ENCODE assay signal across 12 mouse cellular contexts in genomic region chr5:125017332-125017731, GRCm38 (mm10). TPM values are rescaled to one million over a fixed set of nuclear protein-coding genes. Genes with fewer than 3 reads are reported as not detected.
A peak's percentile ranks its signal among the peaks of the same experiment; 100 is the strongest.
DNase-seq lines count a peak whose midpoint lies in the region; ATAC-seq and TF ChIP-seq lines count a peak whose summit lies in the region.
"Had no signal": no experiment of that assay in that cellular context is flagged by ENCODE, and none has a peak within 500 bp of the region (broad histone marks: within the 10 kb centered on the region; RNA-seq: fewer than 3 reads in every experiment).

No protein-coding gene starts in this region.

- H3K4me1 ChIP-seq in forebrain, embryonic 13.5 days, result peaks cover 9% of the 10 kb centered on the region
- H3K4me1 ChIP-seq in forebrain, embryonic 12.5 days, result no peaks in the 10 kb centered on the region
- peaks cover 17% of the 10 kb centered on the region for H3K4me1 ChIP-seq in limb, embryonic 13.5 days
- H3K4me1 ChIP-seq: liver, embryonic 12.5 days had no signal

- H3K9me3 ChIP-seq in forebrain, embryonic 13.5 days (replicated peaks), result no peaks in the 10 kb centered on the region
- H3K9me3 ChIP-seq in forebrain, embryonic 12.5 days, result no peaks in the 10 kb centered on the region
- H3K9me3 ChIP-seq in limb, embryonic 13.5 days, result no peaks in the 10 kb centered on the region
- H3K9me3 ChIP-seq: liver, embryonic 12.5 days had no signal

- 53% methylated on average over 15 of the region's 15 CpGs for WGBS in forebrain, embryonic 13.5 days
- WGBS in forebrain, embryonic 12.5 days, result 78% methylated on average over 15 of the region's 15 CpGs
- WGBS in limb, embryonic 13.5 days, result 49% methylated on average over 15 of the region's 15 CpGs

- DNase-seq in layer of hippocampus, adult 2 months (ENCODE audit: low spot score in 2 of 2), result no peak
- DNase-seq in layer of hippocampus, adult 8-10 months (ENCODE audit: low spot score in 2 of 2), result no peak
- DNase-seq in cerebellum, adult 9-11 months, result peak; percentile 31
- no peak for DNase-seq in thymus, adult 18-20 months
- DNase-seq in thymus, postnatal 4 days, result no peak
- DNase-seq: lung, postnatal 36 days had no signal

- H3K9ac ChIP-seq in forebrain, embryonic 13.5 days, result no peak overlapping the region
- H3K9ac ChIP-seq in forebrain, embryonic 12.5 days, result no peak overlapping the region
- no peak overlapping the region for H3K9ac ChIP-seq in limb, embryonic 13.5 days
- H3K9ac ChIP-seq: liver, embryonic 12.5 days had no signal

- no peak overlapping the region for H3K4me2 ChIP-seq in forebrain, embryonic 13.5 days
- no peak overlapping the region for H3K4me2 ChIP-seq in forebrain, embryonic 12.5 days
- H3K4me2 ChIP-seq in limb, embryonic 13.5 days (replicated peaks), result no peak overlapping the region
- H3K4me2 ChIP-seq: liver, embryonic 12.5 days had no signal

- ATAC-seq in forebrain, embryonic 13.5 days, result peak; percentile 44; the same call in 1 of the 2 replicates
- no peak for ATAC-seq in forebrain, embryonic 12.5 days (ENCODE audit: low FRiP score)
- peak; percentile 43 for ATAC-seq in limb, embryonic 13.5 days (ENCODE audit: low FRiP score, low read depth)
- ATAC-seq: inflammation-experienced regulatory T-cells, adult 6 months; liver, embryonic 12.5 days had no signal

- H3K27me3 ChIP-seq in forebrain, embryonic 13.5 days, result no peaks in the 10 kb centered on the region
- H3K27me3 ChIP-seq in forebrain, embryonic 12.5 days, result no peaks in the 10 kb centered on the region
- no peaks in the 10 kb centered on the region for H3K27me3 ChIP-seq in limb, embryonic 13.5 days
- H3K27me3 ChIP-seq: liver, embryonic 12.5 days had no signal

- H3K4me3 ChIP-seq in forebrain, embryonic 13.5 days, result no peak overlapping the region
- no peak overlapping the region for H3K4me3 ChIP-seq in forebrain, embryonic 12.5 days (replicated peaks)
- H3K4me3 ChIP-seq in layer of hippocampus, adult 2 months, result no peak overlapping the region
- H3K4me3 ChIP-seq in limb, embryonic 13.5 days, result no peak overlapping the region
- H3K4me3 ChIP-seq: liver, embryonic 12.5 days had no signal

- no peak for TF ChIP-seq CTCF in layer of hippocampus, adult 2 months (conservative IDR thresholded peaks at IDR 0.05)

- H3K27ac ChIP-seq in forebrain, embryonic 13.5 days, result peak overlapping the region; percentile 14; the same call in 1 of the 2 replicates
- H3K27ac ChIP-seq in forebrain, embryonic 12.5 days, result no peak overlapping the region
- peak overlapping the region; percentile 40; the same call in 1 of the 2 replicates for H3K27ac ChIP-seq in layer of hippocampus, adult 2 months
- peak overlapping the region; percentile 28; the same call in 1 of the 2 replicates for H3K27ac ChIP-seq in limb, embryonic 13.5 days
- H3K27ac ChIP-seq: liver, embryonic 12.5 days had no signal

- peaks cover 86% of the 10 kb centered on the region for H3K36me3 ChIP-seq in forebrain, embryonic 13.5 days (ENCODE audit: poor library complexity, severe bottlenecking)
- H3K36me3 ChIP-seq in forebrain, embryonic 12.5 days (replicated peaks), result peaks cover 80% of the 10 kb centered on the region
- peaks cover 93% of the 10 kb centered on the region for H3K36me3 ChIP-seq in limb, embryonic 13.5 days

RNA-seq across cellular contexts. Expression of gene Rflna, which starts 14.3 kb away (rescaled TPM):
- 2.7 and 3.5 TPM in 2 replicates for polyA plus RNA-seq in forebrain, embryonic 13.5 days (2015; fragmentation: Nextera tagmentation; extraction: Ambion mirVana)
- polyA plus RNA-seq in forebrain, embryonic 12.5 days (2016; fragmentation: Nextera tagmentation; extraction: Ambion mirVana), result 5.8 and 6.7 TPM in 2 replicates
- total RNA-seq in layer of hippocampus, adult 2 months (2021), result under 1 TPM; 0.44 to 0.83 TPM
- under 1 TPM in 3 of 4 experiments, not detected in 1; 0.37 to 0.66 (median 0.45) TPM for total RNA-seq in layer of hippocampus, adult 8-10 months (2022)
- 62.2 and 64.5 TPM in 2 replicates for polyA plus RNA-seq in limb, embryonic 13.5 days (2015; fragmentation: Nextera tagmentation; extraction: Ambion mirVana)
- total RNA-seq: monocyte, adult 5-6 weeks had no signal
